Mouse (Mus musculus) WW6 (cell line): Measurements from ENCODE around the gene Nckap1.
"Not testable (repeated sequence)": the region's sequence is repeated elsewhere in the genome, so short reads cannot be mapped to it uniquely, and the experiment has no call there.

ENCODE experiments used
- DNase-seq: peaks from one replicate; pipeline ENCODE4 v3.0.0-alpha.2; 2013; ENCODE audit warnings: low read depth, low spot score

The Nckap1 gene

DNA sequence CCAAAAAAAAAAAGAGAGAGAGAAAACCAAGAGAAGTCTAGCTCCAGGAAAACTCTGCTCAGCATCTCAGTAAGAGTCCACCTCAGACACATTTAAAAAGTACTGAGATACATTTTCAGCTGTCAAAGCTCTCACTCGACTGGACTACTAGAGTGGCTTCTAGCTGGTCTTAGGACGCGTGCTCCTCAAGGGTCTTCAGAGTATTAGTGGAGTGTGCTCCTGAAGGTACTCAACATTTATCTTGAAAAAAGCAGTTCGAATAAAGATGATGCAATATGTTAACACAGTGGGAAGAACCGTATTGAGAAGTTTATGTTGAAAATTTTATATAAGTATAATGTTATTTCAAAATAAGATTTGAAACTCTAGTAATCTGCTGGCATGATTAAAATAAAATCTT lies 20.4 kb downstream of the Nckap1 start:
- no peak for DNase-seq

DNA sequence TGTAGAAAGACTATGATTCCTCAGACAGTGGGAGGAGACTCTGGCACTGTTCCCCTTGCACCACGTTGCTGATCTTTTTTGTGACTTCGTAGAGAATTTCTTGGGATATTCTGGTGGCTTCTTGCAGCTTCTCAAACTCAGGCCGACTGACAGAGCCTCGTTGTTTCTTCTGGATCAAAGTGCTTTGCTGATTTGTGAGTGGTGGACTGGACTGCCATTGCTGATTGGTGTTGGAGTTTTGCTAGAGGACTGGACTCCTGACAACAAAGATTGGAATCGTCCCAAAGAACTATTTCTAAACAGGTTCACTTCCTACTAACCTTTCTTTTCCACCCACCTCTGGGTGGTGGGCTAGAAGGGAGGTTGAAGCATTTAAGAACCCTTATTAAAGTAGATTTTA lies 21.5 kb downstream of the Nckap1 start:
- no peak for DNase-seq

DNA sequence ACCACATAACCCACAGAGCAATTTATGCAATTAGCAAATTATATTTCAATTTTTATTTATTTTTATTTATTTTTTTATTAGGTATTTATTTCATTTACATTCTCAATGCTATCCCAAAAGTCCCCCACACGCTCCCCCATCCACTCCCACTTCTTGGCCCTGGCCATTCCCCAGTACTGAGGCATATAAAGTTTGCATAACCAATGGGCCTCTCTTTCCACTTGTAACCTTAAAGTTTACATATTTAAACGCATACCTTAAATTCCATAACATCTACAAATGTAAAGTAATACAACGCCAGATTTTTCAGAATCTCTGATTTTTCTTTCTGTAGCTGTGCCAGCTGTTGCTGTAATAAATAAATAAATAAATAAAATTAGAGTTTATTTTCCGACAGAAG lies 26.7 kb downstream of the Nckap1 start:
- no peak for DNase-seq

DNA sequence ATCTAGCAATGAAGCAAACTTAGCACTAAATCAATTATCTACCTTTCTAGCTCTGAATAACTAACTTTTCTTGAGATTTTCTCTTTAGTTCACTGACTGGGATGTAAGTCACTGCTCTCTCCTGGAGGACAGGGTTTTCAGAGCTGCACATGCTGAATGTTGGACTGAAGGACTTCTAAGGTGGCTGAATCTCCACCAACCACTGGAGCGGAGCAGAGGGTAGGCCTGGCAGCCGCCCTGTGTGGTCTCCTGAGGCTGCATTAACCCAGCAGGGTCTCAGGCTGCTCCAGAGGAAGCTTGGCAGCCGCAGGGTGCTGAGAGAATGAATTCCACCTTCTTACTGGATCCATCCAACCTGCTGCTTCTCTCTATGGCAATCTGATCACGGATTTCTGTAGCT lies 31.5 kb downstream of the Nckap1 start:
- no peak for DNase-seq

DNA sequence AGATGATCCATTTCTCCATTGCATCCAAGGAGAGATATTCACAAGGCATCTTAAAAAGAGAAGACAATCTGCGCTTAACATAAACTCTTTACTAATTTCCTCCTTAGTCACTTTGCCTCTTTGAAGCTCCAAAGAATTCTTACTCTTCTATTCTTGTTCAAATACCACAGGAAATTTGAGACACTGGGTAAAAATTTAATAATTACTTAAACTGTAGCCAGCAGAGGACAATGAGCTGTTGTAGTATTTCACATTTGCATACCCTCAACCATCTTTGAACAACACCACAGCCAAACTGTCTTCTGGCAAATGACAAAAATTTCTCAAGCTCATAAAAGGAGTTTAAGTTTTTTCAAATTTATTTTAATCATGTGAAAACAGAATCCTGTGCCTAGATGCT lies 33.3 kb downstream of the Nckap1 start:
- DNase-seq = no peak

DNA sequence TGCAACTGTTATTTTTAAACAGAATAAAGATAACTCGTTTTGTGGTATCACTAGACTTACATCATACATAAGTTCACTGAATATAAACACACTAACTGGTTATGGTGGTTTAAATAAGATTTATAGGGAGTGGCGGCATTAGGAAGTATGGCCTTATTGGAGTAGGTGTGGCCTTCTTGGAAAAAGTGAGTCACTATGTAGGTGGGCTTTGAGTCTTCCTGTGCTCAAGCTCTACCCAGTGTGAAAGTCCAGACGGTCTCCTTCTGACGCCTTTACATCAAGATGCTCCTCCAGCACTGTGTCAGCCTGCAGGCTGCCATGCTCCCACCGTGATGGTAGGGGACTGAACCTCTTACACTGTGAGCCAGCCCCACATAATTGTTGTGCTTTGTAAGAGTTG lies 38.4 kb downstream of the Nckap1 start:
- DNase-seq = no peak

DNA sequence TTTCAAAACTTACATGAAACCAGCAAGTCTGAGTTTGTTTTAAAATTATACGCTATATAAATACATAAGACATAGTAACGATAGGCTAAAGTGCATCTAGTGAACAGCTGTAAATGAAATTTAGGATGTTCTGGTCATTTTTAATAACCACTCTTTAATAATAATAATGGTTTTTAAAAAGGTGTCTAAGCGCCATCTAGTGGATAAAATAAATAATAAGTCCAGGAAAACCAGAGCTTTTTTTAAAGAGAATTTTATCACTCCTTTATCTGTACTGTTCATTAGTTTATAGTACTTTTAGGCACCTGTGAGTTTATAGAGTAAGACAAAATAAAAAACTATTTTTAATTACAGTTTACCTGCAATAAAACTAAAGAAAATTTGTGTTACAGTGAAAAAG lies 44.0 kb downstream of the Nckap1 start:
- DNase-seq = no peak

DNA sequence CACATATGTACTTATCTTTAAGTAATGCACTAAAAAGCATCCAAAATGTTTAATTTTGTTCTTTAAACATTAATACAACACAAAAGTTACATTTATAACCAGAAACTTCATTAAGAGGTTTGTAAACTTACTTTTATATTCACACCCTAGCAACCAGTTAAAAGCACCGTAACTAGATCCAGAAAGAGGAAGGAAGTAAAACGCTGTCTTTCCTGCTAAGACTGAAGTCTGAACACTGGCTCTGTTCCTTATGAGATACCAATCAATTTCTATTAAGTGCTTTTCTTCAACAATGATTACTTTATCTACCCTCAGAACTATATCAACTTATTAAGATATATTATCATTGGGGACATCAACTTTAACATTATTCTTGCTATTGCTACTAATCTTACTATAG lies 44.6 kb downstream of the Nckap1 start:
- no peak for DNase-seq

DNA sequence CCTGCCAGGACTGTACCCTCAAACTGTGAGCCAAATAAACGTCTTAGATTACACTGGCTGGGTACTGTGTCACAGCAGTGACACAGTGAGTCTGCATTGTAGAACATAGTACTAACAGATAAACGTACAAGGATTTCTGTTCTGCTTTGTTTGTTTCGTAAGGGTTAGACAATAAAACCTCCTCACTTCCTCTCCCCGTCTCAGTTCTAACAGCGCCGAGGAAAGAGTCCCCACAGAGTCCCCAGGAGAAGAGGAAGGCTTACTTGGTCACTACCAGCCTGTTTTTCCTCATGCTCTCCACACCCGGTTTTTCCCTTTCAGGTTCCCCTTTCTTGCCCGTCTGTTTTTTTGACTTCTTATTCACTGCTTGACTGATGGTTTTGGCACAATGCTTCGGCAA lies 56.9 kb downstream of the Nckap1 start:
- no peak for DNase-seq

DNA sequence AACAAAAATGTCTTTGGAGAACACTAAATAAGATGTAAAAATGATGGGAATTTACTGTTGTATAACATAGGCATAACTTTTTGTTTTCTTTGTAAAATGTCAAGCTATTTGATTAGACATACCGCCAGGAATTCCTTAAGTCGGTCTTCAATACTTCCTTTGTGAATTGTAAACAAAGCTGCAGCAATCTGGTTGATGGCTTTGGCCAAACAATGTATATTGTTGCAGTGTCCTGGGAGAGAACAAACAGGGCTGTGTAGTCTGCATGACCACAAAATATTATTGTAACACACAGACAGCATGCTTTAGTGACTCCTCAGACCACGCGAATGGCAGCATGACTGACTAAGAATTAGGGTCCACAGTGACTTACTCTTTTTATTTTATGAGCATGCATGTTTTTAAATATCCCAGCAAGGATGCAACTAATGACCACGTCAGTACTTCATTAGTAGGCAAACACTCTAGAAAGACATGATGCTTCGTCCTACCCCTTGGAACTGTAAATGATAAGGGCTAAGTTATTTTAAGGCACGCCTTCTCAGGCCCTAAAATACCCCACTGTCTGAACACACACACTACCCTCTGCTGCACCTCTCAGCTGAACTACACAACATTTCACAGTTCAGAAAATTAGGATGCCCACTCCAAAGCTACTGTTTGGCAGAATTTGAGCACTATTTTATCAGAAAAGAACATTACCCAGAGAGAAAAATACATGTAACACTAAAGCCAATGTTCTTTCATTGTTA lies 75.0 kb downstream of the Nckap1 start:
- no peak for DNase-seq

DNA sequence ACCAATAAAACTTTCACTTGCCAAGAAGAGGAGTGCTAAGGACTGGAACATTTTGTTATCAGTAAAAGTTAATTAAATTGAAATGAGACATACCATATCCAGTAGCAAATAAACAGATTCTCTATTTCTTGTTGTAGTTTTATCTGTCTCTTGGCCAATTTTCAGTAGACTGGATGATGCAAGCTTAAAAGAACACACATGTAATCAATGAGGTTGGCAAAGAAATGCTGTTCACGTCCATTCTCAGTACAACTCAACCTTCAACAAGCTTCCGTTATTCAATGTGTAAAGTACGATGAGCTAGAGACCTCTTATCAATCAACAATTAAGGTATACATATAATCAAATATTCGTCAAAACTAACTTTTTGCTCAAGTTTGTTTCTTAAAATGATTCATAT lies 79.0 kb downstream of the Nckap1 start:
- DNase-seq = no peak

DNA sequence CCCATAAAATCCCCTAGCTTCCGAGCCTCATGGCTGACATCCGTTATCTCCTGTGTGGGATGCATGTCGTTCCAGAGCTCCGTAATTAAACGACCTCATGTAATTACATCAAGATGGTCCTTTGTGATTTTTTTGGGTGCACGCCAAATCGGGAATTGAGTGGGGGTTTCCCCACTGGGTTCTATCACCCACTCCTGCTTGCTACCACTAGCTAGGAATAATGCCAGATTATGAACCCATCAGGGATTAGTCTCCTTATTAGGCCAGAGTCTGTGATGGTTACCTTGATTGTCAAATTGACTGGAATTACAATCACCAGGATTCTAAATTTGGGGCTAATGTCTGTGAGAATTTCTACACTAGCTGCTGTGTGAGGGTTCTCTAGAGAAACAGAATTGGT lies 85.9 kb downstream of the Nckap1 start:
- not testable (repeated sequence) for DNase-seq

DNA sequence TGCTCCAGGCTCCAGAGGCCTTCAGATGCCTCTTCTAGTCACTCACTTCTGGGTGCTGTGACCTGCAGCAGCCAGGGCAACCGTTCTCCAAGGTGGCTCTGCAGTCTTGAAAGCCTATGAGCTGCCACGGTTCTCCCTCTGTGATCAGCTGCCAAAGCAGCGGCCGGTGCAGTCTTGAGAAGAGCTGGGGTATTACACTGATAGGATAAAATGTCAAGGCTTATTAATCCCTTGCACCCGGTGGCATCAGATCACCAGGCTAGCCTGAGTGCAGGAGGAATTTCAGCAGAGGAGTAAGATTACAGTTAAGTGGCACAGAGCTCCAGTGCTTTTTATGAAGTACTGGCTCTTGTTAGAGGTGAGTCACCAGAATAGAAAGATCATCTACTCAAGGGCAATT lies 94.3 kb downstream of the Nckap1 start:
- DNase-seq = no peak

DNA sequence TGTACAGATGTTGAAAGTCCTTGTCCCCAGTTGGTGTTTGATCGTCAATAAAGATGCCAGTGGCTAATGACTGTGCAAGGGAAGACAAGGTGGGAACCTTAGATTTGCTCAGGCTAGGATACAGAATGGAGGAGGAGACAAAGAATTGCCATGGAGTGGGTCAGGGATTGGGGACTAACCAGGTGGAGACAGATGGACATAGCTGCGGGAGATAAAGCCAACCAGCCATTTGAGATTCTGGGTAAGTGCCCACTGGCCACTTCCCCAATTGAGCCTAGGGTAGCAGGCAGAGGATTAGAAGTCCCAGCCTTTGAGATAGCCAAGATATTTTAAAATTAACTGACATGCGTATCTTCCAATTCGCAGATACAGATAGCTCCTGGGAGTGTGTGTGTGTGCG lies 96.2 kb downstream of the Nckap1 start:
- no peak for DNase-seq

DNA sequence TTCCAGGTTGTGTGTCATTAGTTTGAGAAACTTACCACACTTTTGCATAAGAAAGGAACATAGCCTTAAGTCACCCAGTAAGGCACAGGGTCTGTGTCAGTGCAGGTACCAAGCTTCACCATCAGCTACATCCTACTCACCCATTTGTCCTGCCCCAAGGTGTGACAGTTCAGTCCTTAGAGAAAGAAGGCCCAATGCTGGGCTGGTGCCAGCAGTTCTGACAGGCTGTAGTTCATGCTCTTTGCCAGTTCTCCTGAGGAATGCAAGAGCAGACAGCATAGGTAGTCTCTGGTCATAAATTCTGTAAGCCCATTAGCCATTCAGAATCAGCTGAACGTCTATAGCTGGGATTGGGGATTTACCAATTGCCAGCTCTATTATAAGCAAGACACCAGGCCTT lies 105.3 kb downstream of the Nckap1 start:
- DNase-seq = no peak

DNA sequence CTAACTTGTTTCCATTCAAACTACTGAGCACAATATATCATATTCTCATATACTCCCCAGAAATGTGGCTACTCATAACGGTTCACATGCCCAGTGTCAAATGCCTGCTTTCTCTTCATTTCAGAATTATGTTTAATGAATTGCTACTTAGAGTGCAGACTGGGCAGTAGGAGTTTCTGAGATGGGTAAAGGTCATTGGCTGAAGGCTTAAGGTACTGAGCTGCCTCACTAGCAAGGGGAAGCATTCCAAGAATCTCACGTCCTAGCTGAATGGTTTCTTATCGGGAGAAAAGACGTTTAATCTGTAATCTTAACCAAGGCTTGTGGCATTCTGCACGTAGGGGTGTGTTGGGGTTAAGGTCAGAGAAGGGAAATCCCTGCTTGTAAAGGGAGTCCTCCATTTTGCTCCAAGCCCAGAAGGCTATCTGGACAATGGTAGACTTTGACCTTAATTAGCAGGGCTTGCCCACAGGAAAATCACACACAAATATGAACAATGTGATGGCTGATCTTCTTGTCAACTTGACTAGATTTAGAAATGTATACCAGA lies 106.9 kb downstream of the Nckap1 start:
- no peak for DNase-seq

DNA sequence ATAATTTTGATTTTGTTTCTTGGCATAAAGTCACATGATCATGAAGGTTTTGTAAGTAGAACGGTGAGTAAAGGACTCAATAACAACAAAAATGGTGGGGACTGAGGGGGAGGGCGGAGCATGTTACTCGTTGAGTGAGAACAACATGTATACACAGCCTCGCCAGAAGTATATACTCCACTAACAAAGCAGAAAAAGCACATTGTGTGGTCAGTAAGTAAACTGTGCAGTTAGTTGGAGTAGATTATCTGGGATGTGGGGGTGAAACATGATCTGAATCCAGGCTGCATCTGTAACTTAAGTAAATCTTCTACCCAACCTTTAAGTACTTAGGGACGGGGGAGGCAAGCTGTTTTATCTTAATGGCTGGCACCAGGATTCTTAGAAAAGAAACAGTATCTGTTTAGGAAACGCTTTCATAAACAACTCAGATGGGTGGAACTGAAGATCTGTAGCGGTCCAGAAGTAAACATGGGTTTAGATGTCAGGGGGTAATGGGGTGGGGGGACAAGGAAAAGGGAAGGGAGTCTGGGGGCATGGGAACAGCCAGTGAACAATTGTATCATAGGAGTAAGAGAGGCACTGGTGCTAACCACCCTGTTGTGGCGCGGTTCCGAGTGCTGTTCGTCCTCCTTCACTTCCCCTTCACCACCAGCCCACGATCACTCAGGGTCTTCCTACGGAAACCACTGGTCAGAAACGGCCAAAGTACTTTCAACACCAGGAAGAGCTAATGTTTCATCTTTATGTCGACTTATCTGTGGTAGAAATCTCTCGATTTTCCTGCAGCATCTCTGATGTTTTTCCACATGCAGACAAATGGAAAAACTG lies 115.0 kb downstream of the Nckap1 start:
- DNase-seq = no peak

DNA sequence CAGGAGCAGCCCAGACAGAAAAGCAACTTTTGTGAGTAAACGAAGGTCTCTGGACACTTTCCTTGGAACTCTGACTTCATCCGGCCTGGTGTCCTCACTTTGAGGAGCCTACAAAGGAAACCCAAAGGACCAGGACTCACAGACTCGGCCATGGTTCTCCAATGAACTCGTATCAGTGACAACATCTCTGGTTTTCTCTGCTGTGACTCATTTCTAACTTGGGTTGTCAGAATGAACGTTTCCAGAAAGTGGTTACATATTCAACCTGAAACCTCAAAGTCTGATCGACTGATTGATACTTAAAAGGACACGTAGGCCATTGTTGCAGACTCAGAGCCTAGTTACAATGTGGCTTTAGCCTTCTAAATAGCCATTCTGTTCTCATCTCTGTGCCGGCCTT lies 119.4 kb downstream of the Nckap1 start:
- DNase-seq = no peak
